Mouse (Mus musculus) olfactory bulb, adult 2 months (tissue): ENCODE results near the gene Gimap4. TPM values are rescaled to one million over a fixed set of nuclear protein-coding genes. Genes with fewer than 3 reads are reported as not detected.
"Not testable (repeated sequence)": the region's sequence is repeated elsewhere in the genome, so short reads cannot be mapped to it uniquely, and the experiment has no call there.

Experiments used
- H3K27ac ChIP-seq: fragments of 200-500 bp; 2 replicates; pipeline ENCODE4 v1.5.1; 2012; ENCODE audit warnings: low read depth, low read length; ENCODE audit not compliant: insufficient read depth
- H3K4me1 ChIP-seq: fragments of 200-500 bp; 2 replicates; pipeline ENCODE4 v1.6.1; 2012; ENCODE audit warnings: low read length; ENCODE audit not compliant: control insufficient read depth, insufficient read depth
- H3K4me3 ChIP-seq: fragments of 200-500 bp; 2 replicates; pipeline ENCODE4 v1.5.1; 2012; ENCODE audit warnings: mild to moderate bottlenecking, low read depth, low read length, moderate library complexity; ENCODE audit not compliant: insufficient read depth
- CTCF ChIP-seq: fragments of 200-500 bp; IDR thresholded peaks from 2 replicates; pipeline ENCODE4 v1.5.1; 2012; ENCODE audit warnings: low read depth, mild to moderate bottlenecking, low read length, moderate library complexity; ENCODE audit not compliant: insufficient read depth
- POLR2A ChIP-seq: fragments of 200-500 bp; IDR thresholded peaks from 2 replicates; pipeline ENCODE4 v1.6.1; 2012; ENCODE audit warnings: mild to moderate bottlenecking, low read depth, low read length, moderate library complexity; ENCODE audit not compliant: insufficient read depth
- WGBS: fragments of 180-500 bp; shearing (Covaris S2); methylation state at CpG from one replicate; pipeline ENCODE4 v1.1.7; 2018; 5-methylcytosine and 5-hydroxymethylcytosine counted together
- polyA plus RNA-seq: library from polyadenylated mRNA; stranded (reverse); fragments of >200 nt; gene quantifications from 2 replicates; pipeline ENCODE4 v1.2.4, GENCODE M21; 2012; ENCODE audit warnings: low replicate concordance; ENCODE audit not compliant: missing spikeins, insufficient read depth, insufficient read length

Gimap4 gene
- polyA plus RNA-seq, 1 experiment: not detected

- Histone ChIP-seq H3K27ac (no peak overlapping the region), H3K4me1 (no peaks in the 10 kb centered on the region), H3K4me3 (no peak overlapping the region)
- TF ChIP-seq POLR2A (no peak), CTCF (no peak)
- 76% methylated on average over 3 of the region's 3 CpGs for WGBS
Observed at GRCm38 (mm10) chr6:48681472-48682090, 2.8 kb upstream of the Gimap4 start.

GRCm38 (mm10) chr6:48682271-48682670 lies 2.1 kb upstream of the Gimap4 start:
- 81% methylated on average over 4 of the region's 4 CpGs for WGBS
- H3K4me1 ChIP-seq: no peaks in the 10 kb centered on the region
- H3K27ac ChIP-seq: no peak overlapping the region
- no peak overlapping the region for H3K4me3 ChIP-seq
- TF ChIP-seq CTCF (no peak), POLR2A (no peak)

- not testable (repeated sequence) for H3K4me1 ChIP-seq, H3K4me3 ChIP-seq, H3K27ac ChIP-seq
- WGBS: 91% methylated on average over 4 of the region's 4 CpGs
Observed at GRCm38 (mm10) chr6:48683263-48683821, 1.0 kb upstream of the Gimap4 start.

GRCm38 (mm10) chr6:48684806-48685205 lies 457 bp downstream of the Gimap4 start:
- no peak for TF ChIP-seq POLR2A
- TF ChIP-seq CTCF: no peak
- WGBS: 60% methylated on average over 4 of the region's 4 CpGs
- no peak overlapping the region for H3K27ac ChIP-seq
- no peak overlapping the region for H3K4me3 ChIP-seq
- H3K4me1 ChIP-seq: no peaks in the 10 kb centered on the region

GRCm38 (mm10) chr6:48685251-48685650 lies 902 bp downstream of the Gimap4 start:
- 79% methylated on average over 2 of the region's 2 CpGs for WGBS
- no peak overlapping the region for H3K4me3 ChIP-seq

GRCm38 (mm10) chr6:48685694-48686665 lies 1.6 kb downstream of the Gimap4 start:
- H3K4me3 ChIP-seq: no peak overlapping the region

More at GRCm38 (mm10) chr6:48685251-48685650, 902 bp downstream of the Gimap4 start:
- no peak overlapping the region for H3K27ac ChIP-seq
- H3K4me1 ChIP-seq: no peaks in the 10 kb centered on the region
- TF ChIP-seq POLR2A (no peak), CTCF (no peak)

GRCm38 (mm10) chr6:48687077-48687476 lies 2.7 kb downstream of the Gimap4 start:
- no peak overlapping the region for H3K4me3 ChIP-seq
- H3K4me1 ChIP-seq: no peaks in the 10 kb centered on the region
- 84% methylated on average over 2 of the region's 2 CpGs for WGBS
- H3K27ac ChIP-seq: no peak overlapping the region
- TF ChIP-seq POLR2A (no peak), CTCF (no peak)

More at GRCm38 (mm10) chr6:48685694-48686665, 1.6 kb downstream of the Gimap4 start:
- 83% methylated on average over 7 of the region's 7 CpGs for WGBS
- Histone ChIP-seq H3K4me1 (no peaks in the 10 kb centered on the region), H3K27ac (no peak overlapping the region)
- TF ChIP-seq POLR2A: no peak
- TF ChIP-seq CTCF: no peak

- 91% methylated on average over 2 of the region's 2 CpGs for WGBS
- H3K4me3 ChIP-seq: no peak overlapping the region
- H3K4me1 ChIP-seq: no peaks in the 10 kb centered on the region
- H3K27ac ChIP-seq: no peak overlapping the region
- no peak for TF ChIP-seq CTCF
- TF ChIP-seq POLR2A: no peak
Observed at GRCm38 (mm10) chr6:48689320-48689719, 5.0 kb downstream of the Gimap4 start.

- WGBS: 84% methylated on average over 6 of the region's 6 CpGs
- H3K4me1 ChIP-seq: no peaks in the 10 kb centered on the region
- no peak overlapping the region for H3K4me3 ChIP-seq
- no peak overlapping the region for H3K27ac ChIP-seq
- TF ChIP-seq CTCF (no peak), POLR2A (no peak)
Observed at GRCm38 (mm10) chr6:48692962-48693361, 8.6 kb downstream of the Gimap4 start.
